Comparison of ENCODE assay signal across 23 mouse cellular contexts in genomic region chr8:64337356-64337755, GRCm38 (mm10).
A peak's percentile ranks its signal among the peaks of the same experiment; 100 is the strongest.
DNase-seq lines count a peak whose midpoint lies in the region; ATAC-seq lines count a peak whose summit lies in the region.
"Had no signal": no experiment of that assay in that cellular context is flagged by ENCODE, and none has a peak within 500 bp of the region (broad histone marks: within the 10 kb centered on the region; RNA-seq: fewer than 3 reads in every experiment).

No protein-coding gene starts in this region.

- no peaks in the 10 kb centered on the region for H3K4me1 ChIP-seq in heart, embryonic 12.5 days (replicated peaks)
- no peaks in the 10 kb centered on the region for H3K4me1 ChIP-seq in liver, embryonic 16.5 days (ENCODE audit: control insufficient read depth, low read depth, low read length)
- H3K4me1 ChIP-seq: hindbrain, embryonic 13.5 days; midbrain, embryonic 12.5 days; neural tube, embryonic 15.5 days had no signal

- H3K27me3 ChIP-seq in heart, embryonic 12.5 days (replicated peaks) = no peaks in the 10 kb centered on the region
- no peaks in the 10 kb centered on the region for H3K27me3 ChIP-seq in liver, embryonic 16.5 days (ENCODE audit: control insufficient read depth, insufficient read depth, low read depth, low read length)
- H3K27me3 ChIP-seq: heart, embryonic 13.5 days; hindbrain, embryonic 13.5 days; limb, embryonic 13.5 days; midbrain, embryonic 12.5 days; neural tube, embryonic 15.5 days had no signal

- 40% methylated on average over 7 of the region's 7 CpGs for WGBS in heart, embryonic 12.5 days
- 19% methylated on average over 7 of the region's 7 CpGs for WGBS in liver, embryonic 16.5 days (ENCODE audit: insufficient replicate concordance)

- H3K36me3 ChIP-seq in heart, embryonic 12.5 days = no peaks in the 10 kb centered on the region
- H3K36me3 ChIP-seq in liver, embryonic 16.5 days (ENCODE audit: control insufficient read depth, insufficient read depth) = no peaks in the 10 kb centered on the region
- H3K36me3 ChIP-seq: heart, embryonic 13.5 days; hindbrain, embryonic 13.5 days; limb, embryonic 13.5 days; midbrain, embryonic 12.5 days; neural tube, embryonic 15.5 days had no signal

- intact Hi-C loops in heart, postnatal 14 days (cut with DNase I) = no loop called here

- H3K9ac ChIP-seq in heart, embryonic 12.5 days = no peak overlapping the region
- H3K9ac ChIP-seq in liver, embryonic 16.5 days (ENCODE audit: low read depth, low read length) = no peak overlapping the region
- H3K9ac ChIP-seq: forebrain, postnatal 0 days; heart, embryonic 13.5 days; hindbrain, embryonic 13.5 days; limb, embryonic 13.5 days; lung, embryonic 14.5 days; midbrain, embryonic 12.5 days; neural tube, embryonic 15.5 days had no signal

- peak; percentile 3 for DNase-seq in adrenal gland, adult 2 months
- no peak for DNase-seq in adrenal gland, adult 18-20 months (ENCODE audit: low spot score in 2 of 2)
- DNase-seq in heart, postnatal 14 days = no peak
- DNase-seq in liver = no peak
- DNase-seq in 416B (ENCODE audit: low read depth) = peak; percentile 81
- DNase-seq: adrenal gland, postnatal 36 days; cerebellum, adult 11-12 months; cerebellum, postnatal 10 days; forebrain, postnatal 0 days; gastrocnemius, postnatal 14 days; kidney, adult 18-20 months; layer of hippocampus, adult 9-11 months; lung, embryonic 14.5 days; thymus, adult 18-20 months; thymus, postnatal 36 days had no signal

- H3K4me2 ChIP-seq in heart, embryonic 12.5 days = no peak overlapping the region
- H3K4me2 ChIP-seq in liver, embryonic 16.5 days (ENCODE audit: low read depth, low read length) = no peak overlapping the region
- H3K4me2 ChIP-seq: heart, embryonic 13.5 days; hindbrain, embryonic 13.5 days; limb, embryonic 13.5 days; lung, embryonic 14.5 days; midbrain, embryonic 12.5 days; neural tube, embryonic 15.5 days had no signal

- no peak overlapping the region for H3K27ac ChIP-seq in heart, embryonic 12.5 days (ENCODE audit: poor library complexity, severe bottlenecking)
- no peak overlapping the region for H3K27ac ChIP-seq in liver, embryonic 16.5 days (ENCODE audit: low read length)
- H3K27ac ChIP-seq: hindbrain, embryonic 13.5 days; limb, embryonic 13.5 days; midbrain, embryonic 12.5 days; neural tube, embryonic 15.5 days had no signal

- H3K4me3 ChIP-seq in heart, embryonic 12.5 days = no peak overlapping the region
- no peak overlapping the region for H3K4me3 ChIP-seq in liver, embryonic 16.5 days (ENCODE audit: low read depth, low read length)
- H3K4me3 ChIP-seq: heart, embryonic 13.5 days; hindbrain, embryonic 13.5 days; limb, embryonic 13.5 days; midbrain, embryonic 12.5 days; neural tube, embryonic 15.5 days had no signal

- H3K9me3 ChIP-seq in heart, embryonic 12.5 days (replicated peaks) = no peaks in the 10 kb centered on the region
- H3K9me3 ChIP-seq in liver, embryonic 16.5 days (replicated peaks; ENCODE audit: control insufficient read depth, low read length) = no peaks in the 10 kb centered on the region
- H3K9me3 ChIP-seq: heart, embryonic 13.5 days; hindbrain, embryonic 13.5 days; limb, embryonic 13.5 days; midbrain, embryonic 12.5 days; neural tube, embryonic 15.5 days had no signal

- peak; percentile 68 for ATAC-seq in heart, embryonic 12.5 days (ENCODE audit: insufficient number of reproducible peaks, low FRiP score)
- 0 out of 2 replicates have a peak, but pooled peaks have one; percentile 41 for ATAC-seq in liver, embryonic 16.5 days (ENCODE audit: low read depth)
- ATAC-seq in cerebellum, adult (ENCODE audit: insufficient number of reproducible peaks, low FRiP score, low TSS enrichment) = no peak
- ATAC-seq: forebrain, postnatal 0 days had no signal

Comparison
In these comparisons a context has a peak if more than half of its experiments do, and no peak if none do; other contexts are left out.
1. DNase-seq: peak in adrenal gland, adult 2 months (single experiment) and 416B (single experiment); none in adrenal gland, adult 18-20 months (0 of 2), heart, postnatal 14 days (0 of 2) and liver (single experiment).